Mouse (Mus musculus): ENCODE measurements around the gene Cend1. TPM values are rescaled to one million over a fixed set of nuclear protein-coding genes. Genes with fewer than 3 reads are reported as not detected.
A peak's percentile ranks its signal among the peaks of the same experiment; 100 is the strongest.

Gene Cend1
- polyA plus RNA-seq, 1 experiment from 2014 or later = 0.90 TPM

- no peak for ATAC-seq (ENCODE audit: borderline replicate concordance, extremely low read depth, low FRiP score, low TSS enrichment)
- Histone ChIP-seq H3K27me3 (peaks cover 55% of the 10 kb centered on the region), H3K4me1 (peaks cover 77% of the 10 kb centered on the region), H3K27ac (peak overlapping the region; percentile 72), H3K4me3 (peak overlapping the region; percentile 27), H3K4me2 (peak overlapping the region; percentile 48), H3K9me3 (no peaks in the 10 kb centered on the region), H3K9ac (peak overlapping the region; percentile 15; the same call in 1 of the 2 replicates), H3K36me3 (no peaks in the 10 kb centered on the region)
- WGBS = 34% methylated on average over 12 of the region's 12 CpGs
Observed at GRCm38 (mm10) chr7:141463824-141464602, 34.7 kb upstream of the Cend1 start.

GRCm38 (mm10) chr7:141462333-141462821 is 33.1 kb upstream of the Cend1 start:
- H3K4me1 ChIP-seq = peaks cover 66% of the 10 kb centered on the region
- H3K27ac ChIP-seq = 0 out of 2 replicates have a peak overlapping the region, but pooled peaks have one; percentile 53
- H3K9ac ChIP-seq = peak overlapping the region; percentile 61

GRCm38 (mm10) chr7:141461521-141462332 is 32.4 kb upstream of the Cend1 start:
- 3% methylated on average over 59 of the region's 59 CpGs for WGBS
- Histone ChIP-seq H3K4me3 (peak overlapping the region; percentile 51), H3K4me2 (peak overlapping the region; percentile 91), H3K27ac (peak overlapping the region; percentile 53), H3K4me1 (peaks cover 62% of the 10 kb centered on the region), H3K27me3 (peaks cover 55% of the 10 kb centered on the region), H3K36me3 (0 out of 2 replicates have a peak, but pooled peaks cover 3% of the 10 kb centered on the region), H3K9me3 (no peaks in the 10 kb centered on the region), H3K9ac (peak overlapping the region; percentile 61)
- no peak for ATAC-seq (ENCODE audit: borderline replicate concordance, extremely low read depth, low FRiP score, low TSS enrichment)

More at GRCm38 (mm10) chr7:141462333-141462821, 33.1 kb upstream of the Cend1 start:
- Histone ChIP-seq H3K4me2 (peak overlapping the region; percentile 91), H3K27me3 (peaks cover 55% of the 10 kb centered on the region), H3K36me3 (0 out of 2 replicates have a peak, but pooled peaks cover 3% of the 10 kb centered on the region), H3K9me3 (no peaks in the 10 kb centered on the region), H3K4me3 (peak overlapping the region; percentile 51)
- ATAC-seq (ENCODE audit: borderline replicate concordance, extremely low read depth, low FRiP score, low TSS enrichment) = no peak
- 14% methylated on average over 5 of the region's 5 CpGs for WGBS

- H3K4me2 ChIP-seq = peak within 1 kb of the TSS; percentile 91
- H3K27me3 ChIP-seq = peaks cover 55% of the 10 kb centered on the region
- peak within 1 kb of the TSS; percentile 51 for H3K4me3 ChIP-seq
- H3K27ac ChIP-seq = peak within 1 kb of the TSS; percentile 53
- 39% methylated on average over 15 of the region's 15 CpGs for WGBS
- H3K9ac ChIP-seq = peak within 1 kb of the TSS; percentile 61
- peaks cover 65% of the 10 kb centered on the region for H3K4me1 ChIP-seq
- no peaks in the 10 kb centered on the region for H3K9me3 ChIP-seq
- no peak for ATAC-seq (ENCODE audit: borderline replicate concordance, extremely low read depth, low FRiP score, low TSS enrichment)
- 0 out of 2 replicates have a peak, but pooled peaks cover 3% of the 10 kb centered on the region for H3K36me3 ChIP-seq
Observed at GRCm38 (mm10) chr7:141460391-141461113, 31.3 kb upstream of the Cend1 start, which contains the start of gene Cracr2b. Gene Cracr2b, plus strand, starts transcription at chr7:141461094.

GRCm38 (mm10) chr7:141460001-141460390 is 30.7 kb upstream of the Cend1 start:
- Histone ChIP-seq H3K4me3 (no peak overlapping the region), H3K4me1 (peaks cover 63% of the 10 kb centered on the region), H3K4me2 (no peak overlapping the region), H3K9ac (no peak overlapping the region), H3K9me3 (no peaks in the 10 kb centered on the region), H3K36me3 (0 out of 2 replicates have a peak, but pooled peaks cover 3% of the 10 kb centered on the region), H3K27me3 (peaks cover 53% of the 10 kb centered on the region), H3K27ac (no peak overlapping the region)
- WGBS = 37% methylated on average over 5 of the region's 5 CpGs
- no peak for ATAC-seq (ENCODE audit: borderline replicate concordance, extremely low read depth, low FRiP score, low TSS enrichment)

GRCm38 (mm10) chr7:141459301-141459711 is 30.0 kb upstream of the Cend1 start:
- Histone ChIP-seq H3K9me3 (no peaks in the 10 kb centered on the region), H3K27ac (no peak overlapping the region), H3K4me2 (no peak overlapping the region), H3K27me3 (peaks cover 46% of the 10 kb centered on the region), H3K4me3 (no peak overlapping the region), H3K9ac (no peak overlapping the region), H3K36me3 (0 out of 2 replicates have a peak, but pooled peaks cover 3% of the 10 kb centered on the region), H3K4me1 (peaks cover 62% of the 10 kb centered on the region)
- 89% methylated on average over 17 of the region's 17 CpGs for WGBS
- ATAC-seq (ENCODE audit: borderline replicate concordance, extremely low read depth, low FRiP score, low TSS enrichment) = no peak

GRCm38 (mm10) chr7:141458661-141459060 is 29.4 kb upstream of the Cend1 start:
- Histone ChIP-seq H3K27ac (no peak overlapping the region), H3K4me3 (no peak overlapping the region), H3K4me1 (peaks cover 59% of the 10 kb centered on the region), H3K9me3 (no peaks in the 10 kb centered on the region), H3K27me3 (peaks cover 40% of the 10 kb centered on the region), H3K4me2 (no peak overlapping the region), H3K9ac (no peak overlapping the region), H3K36me3 (0 out of 2 replicates have a peak, but pooled peaks cover 3% of the 10 kb centered on the region)
- WGBS = 88% methylated on average over 11 of the region's 11 CpGs
- no peak for ATAC-seq (ENCODE audit: borderline replicate concordance, extremely low read depth, low FRiP score, low TSS enrichment)

- WGBS = 72% methylated on average over 15 of the region's 15 CpGs
- Histone ChIP-seq H3K9me3 (no peaks in the 10 kb centered on the region), H3K4me2 (no peak overlapping the region), H3K9ac (no peak overlapping the region), H3K4me3 (no peak overlapping the region), H3K4me1 (peaks cover 61% of the 10 kb centered on the region), H3K27ac (no peak overlapping the region), H3K27me3 (peaks cover 34% of the 10 kb centered on the region), H3K36me3 (0 out of 2 replicates have a peak, but pooled peaks cover 3% of the 10 kb centered on the region)
- ATAC-seq (ENCODE audit: borderline replicate concordance, extremely low read depth, low FRiP score, low TSS enrichment) = no peak
Observed at GRCm38 (mm10) chr7:141457986-141458660, 28.8 kb upstream of the Cend1 start.

GRCm38 (mm10) chr7:141457236-141457635 is 27.9 kb upstream of the Cend1 start:
- no peak overlapping the region for H3K4me2 ChIP-seq
- H3K27me3 ChIP-seq = peaks cover 25% of the 10 kb centered on the region
- H3K4me1 ChIP-seq = peaks cover 57% of the 10 kb centered on the region
- no peak overlapping the region for H3K27ac ChIP-seq
- whole genome bisulfite sequencing = 89% methylated on average over 14 of the region's 14 CpGs
- no peak overlapping the region for H3K9ac ChIP-seq
- no peak for ATAC-seq (ENCODE audit: borderline replicate concordance, extremely low read depth, low FRiP score, low TSS enrichment)
- H3K4me3 ChIP-seq = no peak overlapping the region
- 0 out of 2 replicates have a peak, but pooled peaks cover 5% of the 10 kb centered on the region for H3K36me3 ChIP-seq
- no peaks in the 10 kb centered on the region for H3K9me3 ChIP-seq

GRCm38 (mm10) chr7:141456739-141457138 is 27.4 kb upstream of the Cend1 start:
- Histone ChIP-seq H3K4me3 (peak overlapping the region; percentile 68; the same call in 1 of the 2 replicates), H3K4me2 (peak overlapping the region; percentile 89; the same call in 1 of the 2 replicates), H3K27me3 (peaks cover 21% of the 10 kb centered on the region), H3K4me1 (peaks cover 52% of the 10 kb centered on the region), H3K27ac (no peak overlapping the region), H3K36me3 (peaks cover 10% of the 10 kb centered on the region), H3K9ac (no peak overlapping the region), H3K9me3 (no peaks in the 10 kb centered on the region)
- ATAC-seq (ENCODE audit: borderline replicate concordance, extremely low read depth, low FRiP score, low TSS enrichment) = no peak
- WGBS = 81% methylated on average over 6 of the region's 6 CpGs
